Mouse (Mus musculus): ENCODE measurements around the gene Ccdc177. TPM values are rescaled to one million over a fixed set of nuclear protein-coding genes. Genes with fewer than 3 reads are reported as not detected.

Ccdc177 gene
- total and polyA plus RNA-seq, 3 experiments = 0.11 TPM; not detected in 2

GRCm38 (mm10) chr12:80736464-80737282 is 23.8 kb downstream of the Ccdc177 start:
- Histone ChIP-seq H3K4me3 (ENCODE audit: low read depth, low read length) (no peak overlapping the region), H3K27me3 (ENCODE audit: insufficient read depth, low read length) (peaks cover 56% of the 10 kb centered on the region)
- ATAC-seq (ENCODE audit: extremely low read depth, insufficient number of reproducible peaks, low FRiP score, poor library complexity, severe bottlenecking) = no peak

DNA sequence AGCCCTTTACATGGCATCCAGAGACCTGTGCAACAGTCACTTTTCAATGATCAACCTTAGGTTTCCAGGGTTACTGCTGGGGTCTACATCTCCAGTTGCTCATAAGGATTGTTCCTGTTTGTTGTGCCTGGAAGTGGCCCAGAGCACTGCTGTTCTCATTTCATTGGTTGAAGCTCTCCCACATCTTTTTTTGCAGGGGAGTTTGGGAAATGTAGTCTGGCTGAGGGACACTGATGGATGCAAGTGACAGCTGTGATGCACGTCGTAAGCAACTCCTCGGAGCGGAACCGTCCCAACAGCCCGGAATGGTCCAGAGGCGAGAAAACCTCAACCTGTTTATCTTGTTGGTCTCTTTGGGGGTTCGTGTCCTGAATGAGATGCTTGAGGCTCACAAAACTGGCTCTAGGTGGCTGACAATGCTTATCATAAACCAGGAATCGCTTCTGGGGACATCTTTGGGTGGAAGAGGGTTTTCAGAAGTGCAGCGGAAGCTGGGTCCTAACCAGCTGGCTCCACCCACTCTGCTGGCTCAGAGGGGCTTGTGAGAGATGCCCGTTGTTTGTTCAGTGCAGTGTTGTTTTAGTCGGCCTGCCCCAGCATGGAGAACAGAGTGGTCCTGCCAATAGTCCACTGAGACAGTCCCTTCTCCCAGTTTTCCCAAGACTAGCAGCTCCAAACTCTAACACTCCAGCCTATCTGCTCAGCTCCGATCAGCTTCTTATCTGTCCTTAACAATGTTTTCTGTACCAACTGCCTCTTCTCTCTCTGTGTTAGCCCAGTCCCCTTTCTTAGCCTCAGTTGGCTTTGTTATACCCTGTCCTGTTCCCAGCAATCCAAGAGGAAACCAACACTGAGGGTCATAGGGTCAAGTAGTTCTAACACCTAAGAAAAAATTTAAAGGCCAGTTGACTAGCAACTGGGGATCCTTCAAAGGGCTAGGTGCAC is 25.7 kb downstream of the Ccdc177 start:
- ATAC-seq (ENCODE audit: extremely low read depth, insufficient number of reproducible peaks, low FRiP score, poor library complexity, severe bottlenecking) = no peak
- H3K4me1 ChIP-seq (ENCODE audit: insufficient read depth, low read depth, low read length) = peaks cover 14% of the 10 kb centered on the region
- TF ChIP-seq GATA1 (IDR thresholded peaks at IDR 0.05; ENCODE audit: borderline replicate concordance, low read length) = no peak
- TF ChIP-seq GATA2 (IDR thresholded peaks at IDR 0.05; ENCODE audit: borderline replicate concordance, low read depth, low read length) = no peak
- no peak for DNase-seq (ENCODE audit: low spot score)
- H3K4me3 ChIP-seq (ENCODE audit: low read depth, low read length) = no peak overlapping the region
- H3K9me3 ChIP-seq (replicated peaks) = no peaks in the 10 kb centered on the region
- peaks cover 48% of the 10 kb centered on the region for H3K27me3 ChIP-seq (ENCODE audit: insufficient read depth, low read length)
- no peaks in the 10 kb centered on the region for H3K36me3 ChIP-seq (replicated peaks)

More at GRCm38 (mm10) chr12:80736464-80737282, 23.8 kb downstream of the Ccdc177 start:
- Histone ChIP-seq H3K9me3 (replicated peaks) (no peaks in the 10 kb centered on the region), H3K36me3 (replicated peaks) (no peaks in the 10 kb centered on the region), H3K4me1 (ENCODE audit: insufficient read depth, low read depth, low read length) (peaks cover 14% of the 10 kb centered on the region)
- TF ChIP-seq TAL1 (conservative IDR thresholded peaks at IDR 0.05; ENCODE audit: low read depth, low read length) (no peak), CTCF (IDR thresholded peaks at IDR 0.05; ENCODE audit: low read depth, low read length) (no peak), GATA2 (IDR thresholded peaks at IDR 0.05; ENCODE audit: borderline replicate concordance, low read depth, low read length) (no peak), GATA1 (IDR thresholded peaks at IDR 0.05; ENCODE audit: borderline replicate concordance, low read length) (no peak), POLR2AphosphoS5 (IDR thresholded peaks at IDR 0.05; ENCODE audit: insufficient replicate concordance, low read depth, low read length) (no peak)
- DNase-seq (ENCODE audit: low spot score) = no peak

DNA sequence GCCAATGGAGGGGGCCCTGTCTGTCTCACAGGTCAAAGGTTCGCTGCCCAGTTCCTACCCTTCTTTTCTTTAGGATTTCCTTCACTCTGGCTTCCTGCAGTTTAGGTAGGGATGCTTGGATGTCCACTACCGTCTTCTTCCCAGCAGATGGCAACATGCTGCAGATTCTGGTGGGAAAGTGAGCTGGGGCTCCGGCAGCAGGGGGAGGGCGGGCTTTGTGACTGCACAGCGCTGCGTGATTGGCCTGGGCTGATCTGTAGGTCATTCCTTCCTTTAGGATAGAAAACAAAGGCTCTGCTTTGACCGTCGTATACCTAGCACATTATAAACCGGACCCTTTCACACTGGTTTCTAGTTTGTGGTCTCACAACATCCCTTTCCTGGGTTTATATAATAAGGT is 29.9 kb downstream of the Ccdc177 start:
- H3K4me3 ChIP-seq (ENCODE audit: low read depth, low read length) = no peak overlapping the region
- peaks cover 11% of the 10 kb centered on the region for H3K4me1 ChIP-seq (ENCODE audit: insufficient read depth, low read depth, low read length)
- no peak for DNase-seq (ENCODE audit: low spot score)
- H3K36me3 ChIP-seq (replicated peaks) = no peaks in the 10 kb centered on the region
- ATAC-seq (ENCODE audit: extremely low read depth, insufficient number of reproducible peaks, low FRiP score, poor library complexity, severe bottlenecking) = no peak
- H3K27me3 ChIP-seq (ENCODE audit: insufficient read depth, low read length) = peaks cover 40% of the 10 kb centered on the region
- TF ChIP-seq CTCF (IDR thresholded peaks at IDR 0.05; ENCODE audit: low read depth, low read length) (no peak), POLR2AphosphoS5 (IDR thresholded peaks at IDR 0.05; ENCODE audit: insufficient replicate concordance, low read depth, low read length) (no peak), TAL1 (conservative IDR thresholded peaks at IDR 0.05; ENCODE audit: low read depth, low read length) (no peak), GATA2 (IDR thresholded peaks at IDR 0.05; ENCODE audit: borderline replicate concordance, low read depth, low read length) (no peak), GATA1 (IDR thresholded peaks at IDR 0.05; ENCODE audit: borderline replicate concordance, low read length) (no peak)
- H3K9me3 ChIP-seq (replicated peaks) = no peaks in the 10 kb centered on the region

GRCm38 (mm10) chr12:80729758-80730530 is 30.5 kb downstream of the Ccdc177 start:
- TF ChIP-seq GATA1 (IDR thresholded peaks at IDR 0.05; ENCODE audit: borderline replicate concordance, low read length) (no peak), CTCF (IDR thresholded peaks at IDR 0.05; ENCODE audit: low read depth, low read length) (no peak), POLR2AphosphoS5 (IDR thresholded peaks at IDR 0.05; ENCODE audit: insufficient replicate concordance, low read depth, low read length) (no peak), TAL1 (conservative IDR thresholded peaks at IDR 0.05; ENCODE audit: low read depth, low read length) (no peak), GATA2 (IDR thresholded peaks at IDR 0.05; ENCODE audit: borderline replicate concordance, low read depth, low read length) (no peak)
- ATAC-seq (ENCODE audit: extremely low read depth, insufficient number of reproducible peaks, low FRiP score, poor library complexity, severe bottlenecking) = no peak
- Histone ChIP-seq H3K4me1 (ENCODE audit: insufficient read depth, low read depth, low read length) (peaks cover 7% of the 10 kb centered on the region), H3K27me3 (ENCODE audit: insufficient read depth, low read length) (peaks cover 40% of the 10 kb centered on the region), H3K4me3 (ENCODE audit: low read depth, low read length) (no peak overlapping the region), H3K36me3 (replicated peaks) (no peaks in the 10 kb centered on the region), H3K9me3 (replicated peaks) (no peaks in the 10 kb centered on the region)
- no peak for DNase-seq (ENCODE audit: low spot score)

GRCm38 (mm10) chr12:80728814-80729213 is 31.7 kb downstream of the Ccdc177 start:
- H3K4me1 ChIP-seq (ENCODE audit: insufficient read depth, low read depth, low read length) = no peaks in the 10 kb centered on the region
- no peak overlapping the region for H3K4me3 ChIP-seq (ENCODE audit: low read depth, low read length)
- H3K36me3 ChIP-seq (replicated peaks) = no peaks in the 10 kb centered on the region
- ATAC-seq (ENCODE audit: extremely low read depth, insufficient number of reproducible peaks, low FRiP score, poor library complexity, severe bottlenecking) = peak; percentile 1; the same call in 1 of the 2 replicates
- TF ChIP-seq CTCF (IDR thresholded peaks at IDR 0.05; ENCODE audit: low read depth, low read length) (no peak), GATA1 (IDR thresholded peaks at IDR 0.05; ENCODE audit: borderline replicate concordance, low read length) (no peak), GATA2 (IDR thresholded peaks at IDR 0.05; ENCODE audit: borderline replicate concordance, low read depth, low read length) (no peak), TAL1 (conservative IDR thresholded peaks at IDR 0.05; ENCODE audit: low read depth, low read length) (no peak), POLR2AphosphoS5 (IDR thresholded peaks at IDR 0.05; ENCODE audit: insufficient replicate concordance, low read depth, low read length) (no peak)
- DNase-seq (ENCODE audit: low spot score) = no peak
- H3K27me3 ChIP-seq (ENCODE audit: insufficient read depth, low read length) = peaks cover 35% of the 10 kb centered on the region
- H3K9me3 ChIP-seq (replicated peaks) = no peaks in the 10 kb centered on the region
